Mouse (Mus musculus): ENCODE results near the gene Pum2.
"Not testable (repeated sequence)": the region's sequence is repeated elsewhere in the genome, so short reads cannot be mapped to it uniquely, and the experiment has no call there.

Gene Pum2

GRCm38 (mm10) chr12:8662721-8663120, 11.2 kb upstream of the Pum2 start:
- in situ Hi-C loops (cut with MboI; ENCODE audit: low pct_unique_long_range_greater_than_20kb in 1 of 2, low sequenced_read_pairs in 2 of 2, unreplicated experiment in 1 of 2): no loop called here

GRCm38 (mm10) chr12:8667473-8668255, 6.3 kb upstream of the Pum2 start:
- in situ Hi-C loops (cut with MboI; ENCODE audit: low pct_unique_long_range_greater_than_20kb in 1 of 2, low sequenced_read_pairs in 2 of 2, unreplicated experiment in 1 of 2): no loop called here

- in situ Hi-C loops (cut with MboI; ENCODE audit: low pct_unique_long_range_greater_than_20kb in 1 of 2, low sequenced_read_pairs in 2 of 2, unreplicated experiment in 1 of 2): no loop called here
These were observed 4.5 kb upstream of the Pum2 start for GRCm38 (mm10) chr12:8669421-8669820.

DNA sequence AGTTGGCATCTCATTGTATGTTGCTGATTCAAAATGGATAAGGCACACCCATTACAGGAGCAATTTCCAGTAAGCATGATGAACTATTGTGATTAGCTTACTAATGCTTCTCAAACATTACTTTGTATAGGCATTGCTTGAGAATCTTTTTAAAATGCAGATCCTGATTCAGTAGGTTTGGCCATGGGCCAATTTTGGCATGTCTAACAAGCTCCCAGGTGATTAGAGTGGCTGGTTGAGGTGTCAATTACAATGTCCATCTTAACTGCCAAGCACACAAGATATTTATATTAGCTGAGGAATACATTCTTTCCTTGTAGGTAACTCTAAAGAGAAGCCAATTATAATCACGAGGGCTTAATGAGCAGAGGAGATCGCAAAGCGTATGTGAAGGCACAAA, 4.1 kb upstream of the Pum2 start:
- in situ Hi-C loops (cut with MboI; ENCODE audit: low pct_unique_long_range_greater_than_20kb in 1 of 2, low sequenced_read_pairs in 2 of 2, unreplicated experiment in 1 of 2): no loop called here

GRCm38 (mm10) chr12:8673121-8673973, 587 bp upstream of the Pum2 start:
- in situ Hi-C loops (cut with MboI; ENCODE audit: low pct_unique_long_range_greater_than_20kb in 1 of 2, low sequenced_read_pairs in 2 of 2, unreplicated experiment in 1 of 2): no loop called here

- in situ Hi-C loops (cut with MboI; ENCODE audit: low pct_unique_long_range_greater_than_20kb in 1 of 2, low sequenced_read_pairs in 2 of 2, unreplicated experiment in 1 of 2): no loop called here
These were observed 487 bp downstream of the Pum2 start for GRCm38 (mm10) chr12:8674377-8674864.

DNA sequence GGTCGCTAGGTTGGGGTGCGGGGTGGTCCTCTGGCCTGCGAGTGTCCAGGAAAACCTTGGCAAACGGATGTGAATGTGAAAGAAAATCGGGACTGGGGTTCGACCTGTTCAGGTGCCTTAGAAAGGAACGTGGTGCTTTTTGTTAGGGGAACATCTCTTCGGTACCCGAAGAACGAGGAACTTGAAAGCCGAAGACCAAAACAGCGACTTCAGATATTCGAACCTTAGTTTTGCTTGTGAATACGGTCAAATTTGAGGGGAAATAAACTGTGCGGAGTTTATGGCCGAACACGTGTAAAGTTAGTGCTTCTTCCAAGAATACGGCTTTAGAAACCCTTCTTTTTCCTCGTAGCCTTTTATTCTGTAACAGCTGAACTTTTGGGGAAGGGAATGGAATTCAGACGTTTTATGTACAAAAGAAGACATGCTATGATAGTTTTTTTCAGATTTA, 982 bp downstream of the Pum2 start:
- in situ Hi-C loops (cut with MboI; ENCODE audit: low pct_unique_long_range_greater_than_20kb in 1 of 2, low sequenced_read_pairs in 2 of 2, unreplicated experiment in 1 of 2): no loop called here

- in situ Hi-C loops (cut with MboI; ENCODE audit: low pct_unique_long_range_greater_than_20kb in 1 of 2, low sequenced_read_pairs in 2 of 2, unreplicated experiment in 1 of 2): no loop called here
These were observed 1.4 kb downstream of the Pum2 start for GRCm38 (mm10) chr12:8675361-8675760.

- in situ Hi-C loops (cut with MboI; ENCODE audit: low pct_unique_long_range_greater_than_20kb in 1 of 2, low sequenced_read_pairs in 2 of 2, unreplicated experiment in 1 of 2): no loop called here
These were observed 2.4 kb downstream of the Pum2 start for GRCm38 (mm10) chr12:8676341-8676740.

GRCm38 (mm10) chr12:8677926-8678325, 4.0 kb downstream of the Pum2 start:
- in situ Hi-C loops (cut with MboI; ENCODE audit: low pct_unique_long_range_greater_than_20kb in 1 of 2, low sequenced_read_pairs in 2 of 2, unreplicated experiment in 1 of 2): no loop called here

GRCm38 (mm10) chr12:8684200-8684599, 10.3 kb downstream of the Pum2 start:
- in situ Hi-C loops (cut with MboI; ENCODE audit: low pct_unique_long_range_greater_than_20kb in 1 of 2, low sequenced_read_pairs in 2 of 2, unreplicated experiment in 1 of 2): no loop called here

GRCm38 (mm10) chr12:8685036-8685435, 11.1 kb downstream of the Pum2 start:
- in situ Hi-C loops (cut with MboI; ENCODE audit: low pct_unique_long_range_greater_than_20kb in 1 of 2, low sequenced_read_pairs in 2 of 2, unreplicated experiment in 1 of 2): no loop called here

- in situ Hi-C loops (cut with MboI; ENCODE audit: low pct_unique_long_range_greater_than_20kb in 1 of 2, low sequenced_read_pairs in 2 of 2, unreplicated experiment in 1 of 2): not testable (repeated sequence)
These were observed 15.9 kb downstream of the Pum2 start for GRCm38 (mm10) chr12:8689882-8690281.

GRCm38 (mm10) chr12:8698895-8699294, 25.0 kb downstream of the Pum2 start:
- in situ Hi-C loops (cut with MboI; ENCODE audit: low pct_unique_long_range_greater_than_20kb in 1 of 2, low sequenced_read_pairs in 2 of 2, unreplicated experiment in 1 of 2): no loop called here

DNA sequence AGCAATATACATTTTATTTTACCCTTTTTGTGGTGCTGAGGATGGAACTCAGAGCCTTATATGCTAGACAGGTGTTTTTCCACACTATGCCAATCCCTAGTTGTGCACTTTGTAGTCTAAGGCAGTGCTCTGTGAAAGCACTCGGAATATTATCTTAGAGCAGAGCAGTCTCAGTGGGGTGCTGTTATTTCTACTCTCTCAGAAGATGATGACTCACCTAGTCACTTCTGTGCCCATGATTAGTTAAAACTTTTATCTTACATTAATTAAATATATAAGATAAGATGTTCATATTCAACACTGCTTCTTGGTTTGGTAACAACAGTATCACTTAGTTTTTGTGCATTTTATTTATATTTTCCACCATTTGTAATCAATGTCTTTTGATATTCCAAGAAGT, 30.1 kb downstream of the Pum2 start:
- in situ Hi-C loops (cut with MboI; ENCODE audit: low pct_unique_long_range_greater_than_20kb in 1 of 2, low sequenced_read_pairs in 2 of 2, unreplicated experiment in 1 of 2): no loop called here

DNA sequence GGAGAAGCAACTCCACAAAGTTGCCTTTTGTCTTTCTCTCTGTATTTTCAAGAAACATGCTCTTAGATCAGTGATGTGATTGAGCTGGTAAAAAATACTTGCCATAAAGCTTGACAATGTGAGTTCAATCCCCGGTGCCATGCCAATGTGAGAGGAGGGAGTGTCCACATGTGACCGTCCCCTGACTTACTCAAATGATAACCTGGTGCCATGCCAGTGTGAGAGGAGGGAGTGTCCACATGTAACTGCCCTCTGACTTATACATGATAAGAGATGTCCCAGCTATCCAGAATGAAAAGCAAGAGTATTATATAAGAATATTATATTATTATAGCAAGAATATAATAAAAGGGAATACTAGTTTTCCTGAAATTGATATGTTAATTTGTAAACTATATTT, 34.9 kb downstream of the Pum2 start:
- in situ Hi-C loops (cut with MboI; ENCODE audit: low pct_unique_long_range_greater_than_20kb in 1 of 2, low sequenced_read_pairs in 2 of 2, unreplicated experiment in 1 of 2): no loop called here

DNA sequence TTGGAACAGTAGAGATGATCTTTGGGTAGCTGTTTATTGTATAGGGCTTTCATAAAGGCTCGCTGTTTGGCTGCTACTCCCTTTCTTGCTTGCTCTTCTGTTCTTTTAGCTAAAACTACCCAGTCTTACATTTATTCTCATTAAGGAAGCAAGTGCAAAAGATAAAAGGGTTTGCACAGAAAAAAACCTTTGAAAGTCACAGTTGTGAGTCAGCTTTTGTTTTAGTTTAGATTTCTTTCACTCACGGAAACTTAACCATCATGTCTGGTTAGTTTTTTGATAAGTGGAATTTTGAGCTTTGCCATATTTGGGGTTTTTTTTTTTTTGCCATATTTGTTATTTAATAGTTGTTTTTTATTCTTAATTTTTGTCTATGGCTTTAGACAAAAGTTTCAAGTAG, 38.7 kb downstream of the Pum2 start:
- in situ Hi-C loops (cut with MboI; ENCODE audit: low pct_unique_long_range_greater_than_20kb in 1 of 2, low sequenced_read_pairs in 2 of 2, unreplicated experiment in 1 of 2): no loop called here

DNA sequence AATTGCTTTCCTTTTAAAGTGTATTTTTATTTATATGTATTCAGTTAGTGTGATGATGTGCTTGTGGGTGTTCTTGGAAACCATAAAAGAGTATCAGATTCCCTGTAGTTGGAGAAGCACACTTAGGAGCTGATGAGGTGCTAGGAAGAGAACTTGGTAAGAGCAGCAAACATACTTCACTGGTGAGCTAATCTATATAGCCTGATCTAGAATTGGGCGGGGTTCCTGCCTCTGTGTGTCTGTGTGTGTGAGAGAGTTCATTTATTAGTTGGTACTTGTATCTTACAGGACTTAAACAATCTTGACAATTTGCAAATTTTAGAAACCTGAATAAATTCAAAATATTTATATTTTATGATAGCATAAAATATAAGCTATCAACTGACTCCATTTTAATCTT, 42.2 kb downstream of the Pum2 start:
- in situ Hi-C loops (cut with MboI; ENCODE audit: low pct_unique_long_range_greater_than_20kb in 1 of 2, low sequenced_read_pairs in 2 of 2, unreplicated experiment in 1 of 2): no loop called here

DNA sequence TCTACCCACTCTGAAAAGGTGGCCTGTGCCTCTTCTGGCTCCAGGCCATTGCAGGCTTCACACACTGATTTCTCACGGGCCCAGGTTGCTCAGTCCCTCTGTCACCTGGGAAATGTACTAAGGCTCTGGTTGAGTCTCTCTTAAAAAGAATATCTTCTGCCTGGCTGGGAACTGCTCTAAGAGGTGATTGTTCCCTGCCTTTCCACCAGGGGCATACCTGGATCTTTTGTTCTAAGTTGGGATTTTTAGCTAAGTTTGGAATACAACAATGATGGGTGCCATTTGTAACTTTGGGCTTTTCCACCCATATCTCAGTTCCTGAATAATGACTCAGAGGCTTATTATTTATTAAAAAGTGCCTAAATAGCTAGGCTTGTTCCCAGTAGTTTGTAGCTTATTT, 53.0 kb downstream of the Pum2 start:
- in situ Hi-C loops (cut with MboI; ENCODE audit: low pct_unique_long_range_greater_than_20kb in 1 of 2, low sequenced_read_pairs in 2 of 2, unreplicated experiment in 1 of 2): no loop called here

DNA sequence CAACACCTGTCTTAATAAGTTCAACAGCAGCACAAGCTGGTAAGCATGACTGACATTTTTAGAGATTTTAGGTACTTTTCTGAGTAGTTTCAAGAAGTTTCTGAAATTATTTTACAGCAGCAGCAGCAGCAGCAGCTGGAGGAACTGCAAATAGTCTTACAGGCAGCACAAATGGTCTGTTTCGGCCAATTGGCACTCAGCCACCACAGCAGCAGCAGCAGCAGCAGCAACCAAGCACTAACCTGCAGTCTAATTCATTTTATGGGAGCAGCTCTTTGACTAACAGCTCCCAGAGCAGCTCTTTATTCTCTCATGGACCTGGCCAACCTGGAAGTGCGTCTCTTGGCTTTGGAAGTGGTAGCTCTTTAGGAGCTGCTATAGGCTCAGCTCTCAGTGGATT, 54.8 kb downstream of the Pum2 start:
- in situ Hi-C loops (cut with MboI; ENCODE audit: low pct_unique_long_range_greater_than_20kb in 1 of 2, low sequenced_read_pairs in 2 of 2, unreplicated experiment in 1 of 2): no loop called here
